Mouse (Mus musculus) lung, adult 2 months (tissue): ENCODE measurements at regions not wholly inside any gene's neighbourhood (a gene's known extent, or its start where the extent isn't known, plus 50 kb on each side); places are given as distances from the start of the nearest gene placed in this dataset.

Source experiments
- CTCF ChIP-seq: fragments of 200-500 bp; IDR thresholded peaks from 2 replicates; pipeline ENCODE4 v1.5.1; 2011; ENCODE audit warnings: mild to moderate bottlenecking, low read length, control low read depth; ENCODE audit not compliant: insufficient read depth
- POLR2A ChIP-seq: fragments of 200-500 bp; IDR thresholded peaks from 2 replicates; pipeline ENCODE4 v1.6.1; 2011; ENCODE audit warnings: low read depth, mild to moderate bottlenecking, control low read depth, low read length, borderline replicate concordance; ENCODE audit errors: extremely low read depth

DNA sequence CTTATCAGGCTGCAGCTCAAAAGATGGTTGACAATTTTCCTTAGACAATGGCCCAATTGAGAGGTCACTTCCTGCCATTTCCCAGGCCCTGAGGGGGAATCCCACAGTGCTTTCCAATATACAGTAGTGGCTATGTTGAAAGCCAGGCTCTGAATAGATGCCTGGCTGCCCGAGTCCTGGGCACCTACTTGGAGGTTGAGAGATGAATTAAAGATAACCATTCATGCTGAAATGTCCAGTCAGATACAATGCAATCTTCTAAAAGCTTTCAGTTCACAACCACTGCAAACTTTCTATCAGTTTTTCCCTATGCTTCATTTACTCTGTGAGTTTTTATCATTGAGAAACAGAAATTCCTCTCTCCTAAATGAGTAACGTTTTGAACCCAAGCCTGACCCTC is 143.3 kb upstream of the Mef2c start:
- TF ChIP-seq POLR2A = no peak
- TF ChIP-seq CTCF = no peak
